Mouse (Mus musculus): ENCODE measurements around the gene Epha10.
A peak's percentile ranks its signal among the peaks of the same experiment; 100 is the strongest.
"Not testable (repeated sequence)": the region's sequence is repeated elsewhere in the genome, so short reads cannot be mapped to it uniquely, and the experiment has no call there.

The Epha10 gene

GRCm38 (mm10) chr4:124894508-124895428, 14.1 kb downstream of the Epha10 start:
- peak; percentile 35 for DNase-seq (ENCODE audit: low spot score)

GRCm38 (mm10) chr4:124898428-124898827, 17.7 kb downstream of the Epha10 start:
- DNase-seq (ENCODE audit: low spot score), result no peak

- no peak for DNase-seq (ENCODE audit: low spot score)
These were observed 19.2 kb downstream of the Epha10 start for GRCm38 (mm10) chr4:124899906-124900305.

GRCm38 (mm10) chr4:124905417-124905816, 24.7 kb downstream of the Epha10 start:
- DNase-seq (ENCODE audit: low spot score), result no peak

GRCm38 (mm10) chr4:124905971-124906822, 25.5 kb downstream of the Epha10 start:
- DNase-seq (ENCODE audit: low spot score), result no peak

GRCm38 (mm10) chr4:124928102-124928501, 47.4 kb downstream of the Epha10 start:
- DNase-seq (ENCODE audit: low spot score), result no peak

- DNase-seq (ENCODE audit: low spot score), result peak; percentile 92
These were observed 56.1 kb downstream of the Epha10 start, which contains the start of gene 9930104L06Rik for GRCm38 (mm10) chr4:124936613-124937471. TSS of gene 9930104L06Rik (plus strand) at chr4:124937048.

- not testable (repeated sequence) for DNase-seq (ENCODE audit: low spot score)
These were observed 58.5 kb downstream of the Epha10 start, which contains the start of gene Cdca8 for GRCm38 (mm10) chr4:124939211-124939610. TSS of gene Cdca8 (minus strand) at chr4:124939311.

GRCm38 (mm10) chr4:124943022-124943421, 62.3 kb downstream of the Epha10 start:
- peak; percentile 29 for DNase-seq (ENCODE audit: low spot score)

GRCm38 (mm10) chr4:124943781-124944180, 63.1 kb downstream of the Epha10 start:
- DNase-seq (ENCODE audit: low spot score), result no peak

GRCm38 (mm10) chr4:124944961-124945360, 64.3 kb downstream of the Epha10 start:
- DNase-seq (ENCODE audit: low spot score), result no peak

GRCm38 (mm10) chr4:124949488-124949887, 68.8 kb downstream of the Epha10 start:
- DNase-seq (ENCODE audit: low spot score), result no peak

- DNase-seq (ENCODE audit: low spot score), result no peak
These were observed 69.7 kb downstream of the Epha10 start for GRCm38 (mm10) chr4:124950181-124951035.

GRCm38 (mm10) chr4:124951036-124951433, 70.3 kb downstream of the Epha10 start:
- DNase-seq (ENCODE audit: low spot score), result no peak

GRCm38 (mm10) chr4:124953546-124953945, 72.8 kb downstream of the Epha10 start:
- DNase-seq (ENCODE audit: low spot score), result no peak

GRCm38 (mm10) chr4:124957284-124957683, 76.6 kb downstream of the Epha10 start:
- DNase-seq (ENCODE audit: low spot score), result no peak

GRCm38 (mm10) chr4:124959062-124959461, 78.4 kb downstream of the Epha10 start:
- no peak for DNase-seq (ENCODE audit: low spot score)

- DNase-seq (ENCODE audit: low spot score), result no peak
These were observed 80.2 kb downstream of the Epha10 start for GRCm38 (mm10) chr4:124960940-124961339.

- DNase-seq (ENCODE audit: low spot score), result no peak
These were observed 81.9 kb downstream of the Epha10 start for GRCm38 (mm10) chr4:124962576-124962975.

- DNase-seq (ENCODE audit: low spot score), result no peak
These were observed 84.4 kb downstream of the Epha10 start for GRCm38 (mm10) chr4:124964912-124965599.

Measured in left cerebral cortex, adult 11 months (tissue).